Mouse (Mus musculus) thymus, postnatal 25 days (tissue): ENCODE measurements around the gene Usp17lc.
"Not testable (repeated sequence)": the region's sequence is repeated elsewhere in the genome, so short reads cannot be mapped to it uniquely, and the experiment has no call there.

Experiments
- DNase-seq: peaks from one replicate; pipeline ENCODE4 v3.0.0; 2022

Gene Usp17lc

GRCm38 (mm10) chr7:103414772-103415171 is at the start of gene Usp17lc:
Usp17lc (plus strand) TSS chr7:103415072.
- not testable (repeated sequence) for DNase-seq

GRCm38 (mm10) chr7:103386077-103386476 is 28.8 kb upstream of the Usp17lc start, which contains the start of gene Olfr603:
Olfr603 (minus strand) TSS chr7:103386177.
- no peak for DNase-seq

- no peak for DNase-seq
These were observed 17.1 kb upstream of the Usp17lc start for GRCm38 (mm10) chr7:103397758-103398157.

GRCm38 (mm10) chr7:103398981-103399380 is 15.9 kb upstream of the Usp17lc start:
- no peak for DNase-seq

- not testable (repeated sequence) for DNase-seq
These were observed 8.3 kb upstream of the Usp17lc start for GRCm38 (mm10) chr7:103406521-103407055.

GRCm38 (mm10) chr7:103445339-103445738 is 30.5 kb downstream of the Usp17lc start, which contains the start of gene Olfr605:
Olfr605 (minus strand) TSS chr7:103445439.
- DNase-seq, result no peak

- no peak for DNase-seq
These were observed 33.9 kb downstream of the Usp17lc start, which contains the start of gene Olfr606 for GRCm38 (mm10) chr7:103448746-103449145. Olfr606 (plus strand) TSS chr7:103449046.

GRCm38 (mm10) chr7:103460590-103460989 is 45.7 kb downstream of the Usp17lc start:
- no peak for DNase-seq
